Mouse (Mus musculus): Measurements from ENCODE around the gene Phlda2. TPM values are rescaled to one million over a fixed set of nuclear protein-coding genes. Genes with fewer than 3 reads are reported as not detected.
A peak's percentile ranks its signal among the peaks of the same experiment; 100 is the strongest.

The Phlda2 gene
- polyA plus RNA-seq, 1 experiment from 2014 or later, result 6.3 TPM

DNA sequence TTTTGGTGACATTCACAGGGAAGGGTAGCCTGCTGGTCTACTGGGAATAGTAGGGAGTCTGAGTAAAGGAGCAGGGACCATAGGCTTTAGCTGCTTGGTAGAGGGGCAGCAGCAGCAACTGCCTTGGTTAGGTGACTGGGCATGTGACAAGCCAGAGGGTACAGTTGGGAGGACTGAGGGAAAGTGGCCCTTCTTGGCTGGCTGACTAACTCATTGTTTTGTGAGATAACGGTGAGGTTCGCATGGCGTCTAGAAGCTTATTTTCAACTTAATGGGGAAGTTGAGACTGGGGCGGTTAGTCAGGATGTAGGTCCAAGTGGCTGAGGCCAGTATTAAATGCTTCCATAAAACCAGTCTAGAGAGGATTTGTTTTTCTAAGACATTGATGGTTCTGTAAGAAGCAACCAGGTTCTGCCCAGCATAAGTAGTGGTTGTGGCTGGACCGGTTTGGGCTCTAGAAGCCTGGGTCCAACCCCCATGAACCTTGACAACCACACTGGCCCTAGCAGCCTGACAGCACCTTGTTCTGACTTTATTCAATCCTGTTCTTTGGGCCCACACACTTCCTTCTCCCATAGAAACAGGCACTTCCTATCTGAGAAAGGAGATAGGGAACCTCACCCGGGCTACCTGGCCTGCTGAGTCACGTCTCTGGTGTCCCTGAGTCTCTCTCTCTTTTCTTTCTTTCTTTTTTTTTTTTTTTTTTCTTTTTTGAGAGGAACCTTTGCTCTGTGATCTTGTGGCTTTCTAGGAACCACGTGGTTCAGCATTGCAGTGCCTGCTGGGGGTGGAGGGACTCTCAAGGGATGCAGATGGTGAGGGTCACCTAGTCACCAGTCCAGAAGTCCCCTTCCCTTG lies 7.6 kb downstream of the Phlda2 start:
- Histone ChIP-seq H3K4me3 (ENCODE audit: low read depth, low read length) (no peak overlapping the region), H3K4me1 (ENCODE audit: control insufficient read depth, insufficient read depth, low read length) (no peaks in the 10 kb centered on the region), H3K9ac (ENCODE audit: low read depth, low read length) (no peak overlapping the region), H3K27me3 (replicated peaks; ENCODE audit: control insufficient read depth, insufficient read depth, low read length) (peaks cover 3% of the 10 kb centered on the region), H3K27ac (replicated peaks; ENCODE audit: low read depth, low read length) (no peak overlapping the region), H3K4me2 (ENCODE audit: low read depth, low read length) (no peak overlapping the region), H3K36me3 (ENCODE audit: control insufficient read depth, insufficient read depth, low read length) (no peaks in the 10 kb centered on the region), H3K9me3 (ENCODE audit: control insufficient read depth, low read length) (no peaks in the 10 kb centered on the region)
- 73% methylated on average over 8 of the region's 8 CpGs for WGBS
- DNase-seq (ENCODE audit: low spot score) (no peak), ATAC-seq (ENCODE audit: low read depth) (no peak)

DNA sequence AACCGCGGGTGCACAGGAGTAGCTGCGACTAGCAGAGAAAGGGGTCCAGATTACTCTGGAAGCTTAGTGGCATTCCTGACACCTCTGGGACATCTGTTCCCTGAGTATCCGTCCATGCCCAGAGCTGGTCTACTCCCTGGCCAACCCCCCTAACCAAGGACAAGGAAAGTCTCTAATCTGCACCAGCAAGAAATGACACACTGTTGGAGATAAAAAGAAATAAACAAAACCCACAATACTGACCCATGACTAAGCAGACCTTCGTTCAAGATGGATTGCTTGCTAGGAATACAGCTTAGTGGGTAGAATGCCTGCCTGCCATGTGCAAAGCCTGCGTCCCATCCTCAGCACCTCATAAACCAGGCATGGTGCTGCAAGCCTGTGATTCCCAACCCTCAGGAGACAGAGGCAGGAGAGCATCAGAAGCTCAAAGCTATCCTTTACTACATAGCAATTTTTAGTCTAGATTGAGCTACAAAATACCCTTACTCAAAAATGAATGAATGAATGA lies 9.3 kb downstream of the Phlda2 start:
- DNase-seq (ENCODE audit: low spot score), result no peak
- Histone ChIP-seq H3K27ac (replicated peaks; ENCODE audit: low read depth, low read length) (no peak overlapping the region), H3K9ac (ENCODE audit: low read depth, low read length) (no peak overlapping the region)

DNA sequence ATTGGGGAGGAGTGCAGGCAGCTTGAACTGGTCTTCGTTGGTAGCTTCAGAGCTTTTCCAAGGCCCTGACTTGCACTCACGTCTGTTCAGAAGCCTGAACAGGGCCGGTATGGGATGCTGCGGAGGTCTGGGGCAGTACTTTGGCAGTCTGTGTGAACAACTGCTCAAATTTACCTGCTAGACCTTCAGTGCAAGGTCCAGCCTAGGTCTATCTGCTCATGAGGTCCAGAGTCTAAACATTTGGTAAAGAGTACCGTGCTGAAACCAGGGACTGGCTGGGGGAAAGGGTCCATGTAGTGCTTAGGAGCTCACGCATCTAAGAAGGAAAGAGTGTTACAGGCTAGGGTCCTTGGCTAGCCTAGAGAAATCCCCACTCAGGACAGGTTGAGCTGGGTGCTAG lies 13.2 kb downstream of the Phlda2 start:
- H3K9ac ChIP-seq (ENCODE audit: low read depth, low read length), result no peak overlapping the region
- H3K4me1 ChIP-seq (ENCODE audit: control insufficient read depth, insufficient read depth, low read length), result no peaks in the 10 kb centered on the region
- H3K4me2 ChIP-seq (ENCODE audit: low read depth, low read length), result no peak overlapping the region
- no peaks in the 10 kb centered on the region for H3K36me3 ChIP-seq (ENCODE audit: control insufficient read depth, insufficient read depth, low read length)
- ATAC-seq (ENCODE audit: low read depth) (no peak), DNase-seq (ENCODE audit: low spot score) (no peak)
- H3K27me3 ChIP-seq (replicated peaks; ENCODE audit: control insufficient read depth, insufficient read depth, low read length), result no peaks in the 10 kb centered on the region
- H3K27ac ChIP-seq (replicated peaks; ENCODE audit: low read depth, low read length), result no peak overlapping the region
- H3K9me3 ChIP-seq (ENCODE audit: control insufficient read depth, low read length), result no peaks in the 10 kb centered on the region
- 86% methylated on average over 6 of the region's 6 CpGs for WGBS
- no peak overlapping the region for H3K4me3 ChIP-seq (ENCODE audit: low read depth, low read length)

More for the DNA sequence above, 9.3 kb downstream of the Phlda2 start:
- H3K4me3 ChIP-seq (ENCODE audit: low read depth, low read length), result no peak overlapping the region
- no peak for ATAC-seq (ENCODE audit: low read depth)
- WGBS, result 82% methylated on average over 6 of the region's 6 CpGs
- H3K4me2 ChIP-seq (ENCODE audit: low read depth, low read length), result no peak overlapping the region
- no peaks in the 10 kb centered on the region for H3K9me3 ChIP-seq (ENCODE audit: control insufficient read depth, low read length)
- H3K27me3 ChIP-seq (replicated peaks; ENCODE audit: control insufficient read depth, insufficient read depth, low read length), result no peaks in the 10 kb centered on the region
- H3K4me1 ChIP-seq (ENCODE audit: control insufficient read depth, insufficient read depth, low read length), result no peaks in the 10 kb centered on the region
- H3K36me3 ChIP-seq (ENCODE audit: control insufficient read depth, insufficient read depth, low read length), result no peaks in the 10 kb centered on the region

DNA sequence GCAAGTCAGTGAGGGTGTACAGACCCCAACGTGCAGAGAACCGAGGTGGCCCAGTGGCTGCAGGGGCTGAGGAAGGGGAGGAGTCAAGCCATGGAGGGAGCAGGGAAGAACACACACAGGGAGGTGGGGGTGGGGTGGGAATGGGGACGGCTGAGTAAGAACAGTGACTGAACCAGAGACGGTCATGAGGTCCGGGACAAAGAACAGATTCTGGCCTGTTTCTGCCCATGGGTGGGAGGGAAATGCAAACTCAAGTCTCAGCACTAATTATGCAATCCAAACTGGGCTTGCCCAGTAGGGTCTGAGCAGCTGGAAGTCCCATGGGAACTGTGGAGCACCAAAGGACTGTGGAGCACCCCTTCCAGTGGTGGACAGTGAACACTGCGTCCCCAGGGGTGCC lies 20.4 kb downstream of the Phlda2 start:
- 6% methylated on average over 6 of the region's 6 CpGs for WGBS
- H3K9me3 ChIP-seq (ENCODE audit: control insufficient read depth, low read length), result no peaks in the 10 kb centered on the region
- no peaks in the 10 kb centered on the region for H3K4me1 ChIP-seq (ENCODE audit: control insufficient read depth, insufficient read depth, low read length)
- ATAC-seq (ENCODE audit: low read depth), result no peak
- no peak overlapping the region for H3K4me3 ChIP-seq (ENCODE audit: low read depth, low read length)
- no peak overlapping the region for H3K9ac ChIP-seq (ENCODE audit: low read depth, low read length)
- DNase-seq (ENCODE audit: low spot score), result no peak
- H3K27me3 ChIP-seq (replicated peaks; ENCODE audit: control insufficient read depth, insufficient read depth, low read length), result no peaks in the 10 kb centered on the region
- no peaks in the 10 kb centered on the region for H3K36me3 ChIP-seq (ENCODE audit: control insufficient read depth, insufficient read depth, low read length)
- no peak overlapping the region for H3K4me2 ChIP-seq (ENCODE audit: low read depth, low read length)
- no peak overlapping the region for H3K27ac ChIP-seq (replicated peaks; ENCODE audit: low read depth, low read length)

DNA sequence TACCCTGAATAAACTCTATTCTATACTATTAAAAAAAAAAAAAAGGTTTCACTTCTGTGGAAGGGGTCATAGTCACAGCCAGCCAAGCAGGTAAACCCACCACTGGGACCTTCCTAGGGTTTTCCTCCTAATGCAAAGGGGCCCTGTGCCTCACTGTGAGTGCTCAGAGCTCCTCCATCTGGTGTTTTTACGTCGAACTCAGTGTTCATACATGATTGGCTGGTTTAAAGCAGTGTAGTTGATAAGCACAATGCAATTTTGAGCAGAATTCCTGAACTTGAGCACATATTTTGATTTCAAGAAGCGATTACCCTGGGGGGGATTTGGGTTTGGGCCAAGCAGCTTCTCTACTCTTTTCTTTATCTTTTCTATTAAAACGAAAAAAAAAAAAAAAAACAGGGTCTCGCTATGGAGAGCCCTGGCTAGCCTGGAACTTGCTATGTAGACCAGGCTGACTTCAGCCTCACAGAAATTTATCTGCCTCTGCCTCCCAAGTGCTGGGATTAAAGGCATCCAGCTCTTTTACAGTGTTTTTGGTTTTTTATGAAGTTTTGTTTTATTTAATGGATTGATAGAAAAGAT lies 21.1 kb downstream of the Phlda2 start:
- no peak for ATAC-seq (ENCODE audit: low read depth)
- 46% methylated on average over 5 of the region's 5 CpGs for WGBS
- Histone ChIP-seq H3K9ac (ENCODE audit: low read depth, low read length) (no peak overlapping the region), H3K9me3 (ENCODE audit: control insufficient read depth, low read length) (no peaks in the 10 kb centered on the region), H3K4me3 (ENCODE audit: low read depth, low read length) (no peak overlapping the region), H3K4me2 (ENCODE audit: low read depth, low read length) (no peak overlapping the region), H3K27ac (replicated peaks; ENCODE audit: low read depth, low read length) (no peak overlapping the region), H3K36me3 (ENCODE audit: control insufficient read depth, insufficient read depth, low read length) (no peaks in the 10 kb centered on the region), H3K4me1 (ENCODE audit: control insufficient read depth, insufficient read depth, low read length) (no peaks in the 10 kb centered on the region), H3K27me3 (replicated peaks; ENCODE audit: control insufficient read depth, insufficient read depth, low read length) (no peaks in the 10 kb centered on the region)
- DNase-seq (ENCODE audit: low spot score), result no peak

DNA sequence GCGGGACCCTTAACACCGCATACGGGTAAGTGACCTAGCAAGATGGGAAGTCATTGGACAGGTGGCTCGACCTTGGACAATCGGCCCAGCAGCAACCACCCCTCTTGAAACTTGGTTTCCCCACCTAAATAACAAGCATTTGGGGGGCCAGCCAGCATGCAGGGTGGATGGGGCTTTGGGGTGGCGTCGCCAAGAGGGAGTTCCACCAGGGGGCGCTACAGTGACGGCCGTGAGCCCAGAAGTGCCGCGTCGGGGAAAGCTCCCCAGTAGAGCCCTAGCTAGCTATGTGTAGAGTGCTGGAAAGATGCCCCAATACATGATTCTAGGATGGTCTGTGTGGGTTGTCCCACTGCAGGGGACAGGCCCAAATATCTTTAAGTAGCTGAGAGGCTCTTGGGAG lies 22.5 kb downstream of the Phlda2 start:
- Histone ChIP-seq H3K27me3 (replicated peaks; ENCODE audit: control insufficient read depth, insufficient read depth, low read length) (no peaks in the 10 kb centered on the region), H3K36me3 (ENCODE audit: control insufficient read depth, insufficient read depth, low read length) (no peaks in the 10 kb centered on the region), H3K4me2 (ENCODE audit: low read depth, low read length) (no peak overlapping the region), H3K4me3 (ENCODE audit: low read depth, low read length) (no peak overlapping the region), H3K9me3 (ENCODE audit: control insufficient read depth, low read length) (no peaks in the 10 kb centered on the region), H3K4me1 (ENCODE audit: control insufficient read depth, insufficient read depth, low read length) (no peaks in the 10 kb centered on the region), H3K9ac (ENCODE audit: low read depth, low read length) (no peak overlapping the region), H3K27ac (replicated peaks; ENCODE audit: low read depth, low read length) (no peak overlapping the region)
- DNase-seq (ENCODE audit: low spot score), result no peak
- ATAC-seq (ENCODE audit: low read depth), result 0 out of 2 replicates have a peak, but pooled peaks have one; percentile 32
- 28% methylated on average over 13 of the region's 13 CpGs for WGBS

DNA sequence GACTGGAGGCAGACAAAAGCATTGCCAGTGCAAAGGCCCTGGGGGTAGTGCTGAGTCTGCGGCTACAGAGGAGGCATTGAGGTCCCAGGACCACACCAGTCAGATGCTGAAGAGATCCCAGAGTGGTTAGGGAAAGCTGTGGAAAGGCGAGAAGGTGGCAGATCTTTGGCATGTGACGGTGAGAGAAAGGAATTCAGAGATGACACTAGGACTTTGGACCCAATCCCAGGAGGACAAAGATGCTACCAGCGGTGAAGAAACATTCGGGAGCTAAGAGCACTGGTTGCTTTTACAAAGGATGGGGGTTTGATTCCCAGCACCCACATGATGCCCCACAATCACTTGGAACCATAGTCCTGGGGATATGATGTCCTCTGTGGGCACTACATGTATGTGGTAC lies 25.1 kb downstream of the Phlda2 start:
- H3K36me3 ChIP-seq (ENCODE audit: control insufficient read depth, insufficient read depth, low read length), result no peaks in the 10 kb centered on the region
- no peak overlapping the region for H3K4me2 ChIP-seq (ENCODE audit: low read depth, low read length)
- no peak overlapping the region for H3K4me3 ChIP-seq (ENCODE audit: low read depth, low read length)
- H3K27ac ChIP-seq (replicated peaks; ENCODE audit: low read depth, low read length), result no peak overlapping the region
- WGBS, result 79% methylated on average over 5 of the region's 5 CpGs
- H3K9me3 ChIP-seq (ENCODE audit: control insufficient read depth, low read length), result no peaks in the 10 kb centered on the region
- H3K4me1 ChIP-seq (ENCODE audit: control insufficient read depth, insufficient read depth, low read length), result no peaks in the 10 kb centered on the region
- DNase-seq (ENCODE audit: low spot score) (no peak), ATAC-seq (ENCODE audit: low read depth) (no peak)
- H3K27me3 ChIP-seq (replicated peaks; ENCODE audit: control insufficient read depth, insufficient read depth, low read length), result no peaks in the 10 kb centered on the region
- H3K9ac ChIP-seq (ENCODE audit: low read depth, low read length), result no peak overlapping the region

DNA sequence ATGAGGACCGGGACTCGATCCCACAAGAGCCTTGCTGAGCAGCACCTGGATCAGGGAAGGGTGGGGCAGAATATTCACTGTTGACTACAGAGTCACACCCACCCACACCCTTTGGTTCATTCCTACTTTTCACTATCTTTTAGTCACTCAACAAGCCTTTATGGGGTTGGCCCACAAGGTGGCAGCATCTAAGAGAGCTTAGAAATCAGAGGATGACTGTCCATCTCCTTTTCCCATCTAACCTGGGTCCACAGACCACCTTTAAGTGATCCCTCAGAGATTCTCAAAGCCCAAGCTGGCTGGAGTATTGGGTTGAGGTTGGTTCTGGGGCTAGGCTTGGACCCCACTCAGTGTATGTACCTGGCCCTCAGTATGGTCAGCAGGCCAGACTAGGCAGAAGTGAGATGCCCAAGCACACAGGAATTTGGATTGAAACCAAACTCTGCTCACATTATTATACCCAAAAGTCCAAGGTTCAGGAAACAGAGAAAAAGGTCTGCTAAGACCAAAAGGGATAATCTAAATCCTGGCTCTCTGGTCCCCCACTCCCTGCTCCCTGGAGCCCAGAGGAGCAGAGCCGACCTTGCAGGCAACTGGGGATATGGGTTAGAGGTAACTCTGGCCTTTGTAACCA lies 26.1 kb downstream of the Phlda2 start:
- H3K4me2 ChIP-seq (ENCODE audit: low read depth, low read length), result no peak overlapping the region
- no peak overlapping the region for H3K4me3 ChIP-seq (ENCODE audit: low read depth, low read length)
- no peak overlapping the region for H3K27ac ChIP-seq (replicated peaks; ENCODE audit: low read depth, low read length)
- ATAC-seq (ENCODE audit: low read depth), result no peak
- no peaks in the 10 kb centered on the region for H3K27me3 ChIP-seq (replicated peaks; ENCODE audit: control insufficient read depth, insufficient read depth, low read length)
- no peaks in the 10 kb centered on the region for H3K9me3 ChIP-seq (ENCODE audit: control insufficient read depth, low read length)
- no peak overlapping the region for H3K9ac ChIP-seq (ENCODE audit: low read depth, low read length)
- H3K36me3 ChIP-seq (ENCODE audit: control insufficient read depth, insufficient read depth, low read length), result no peaks in the 10 kb centered on the region
- H3K4me1 ChIP-seq (ENCODE audit: control insufficient read depth, insufficient read depth, low read length), result no peaks in the 10 kb centered on the region
- 86% methylated on average over 3 of the region's 3 CpGs for WGBS
- DNase-seq (ENCODE audit: low spot score), result no peak
